Mouse (Mus musculus): ENCODE measurements around the gene Nrbp1.

Gene Nrbp1

DNA sequence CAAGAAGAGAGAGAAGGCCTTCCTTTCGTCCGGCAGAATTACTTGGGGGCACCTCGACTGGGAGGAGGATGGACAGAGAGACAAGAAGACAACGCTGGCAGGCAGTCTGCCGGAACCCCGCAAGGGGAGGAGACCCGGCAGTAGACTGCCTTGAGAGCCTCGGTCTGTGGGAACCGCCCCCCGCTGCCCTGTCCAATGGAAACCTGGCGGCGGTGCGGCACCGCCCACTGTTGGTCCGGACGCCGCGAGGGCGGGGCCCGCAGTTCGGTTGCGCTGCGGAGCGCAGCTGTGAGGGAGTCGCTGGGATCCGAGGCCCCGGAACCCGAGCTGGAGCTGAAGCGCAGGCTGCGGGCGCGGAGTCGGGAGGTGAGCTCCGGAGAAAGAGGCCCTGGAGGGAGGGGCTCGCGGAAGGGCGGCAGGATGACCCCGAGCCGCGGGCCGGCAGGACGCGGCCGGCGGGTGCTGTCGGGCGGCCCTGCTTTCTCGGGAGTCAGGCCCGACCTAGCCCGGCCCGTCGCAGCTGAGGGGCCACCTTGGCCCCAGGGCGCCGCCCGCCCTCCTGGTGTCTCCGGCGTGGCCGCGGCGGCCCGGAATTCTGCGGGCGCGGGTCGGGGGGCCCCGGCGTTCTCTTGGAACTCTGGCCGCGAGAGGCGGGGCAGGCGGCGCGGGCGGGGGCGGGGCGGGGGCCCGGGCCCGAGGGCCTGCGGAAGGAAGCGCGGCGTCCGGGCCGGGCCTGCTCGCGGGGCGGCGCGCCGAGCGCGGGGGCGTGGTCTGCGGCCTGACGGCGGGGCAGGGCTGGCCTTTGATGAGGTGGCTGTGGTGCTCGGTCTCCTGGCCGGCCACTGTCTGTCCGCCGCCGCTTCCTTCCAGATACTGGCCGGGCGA lies at the start of gene Nrbp1, which contains the start of gene Gm9970:
Gene Nrbp1, plus strand, starts transcription at position 228 of the 885 bp plus-strand sequence.
Gene Gm9970, minus strand, starts transcription at position 596 of the 885 bp plus-strand sequence.
- peak; percentile 96 for DNase-seq (ENCODE audit: low read depth)

DNA sequence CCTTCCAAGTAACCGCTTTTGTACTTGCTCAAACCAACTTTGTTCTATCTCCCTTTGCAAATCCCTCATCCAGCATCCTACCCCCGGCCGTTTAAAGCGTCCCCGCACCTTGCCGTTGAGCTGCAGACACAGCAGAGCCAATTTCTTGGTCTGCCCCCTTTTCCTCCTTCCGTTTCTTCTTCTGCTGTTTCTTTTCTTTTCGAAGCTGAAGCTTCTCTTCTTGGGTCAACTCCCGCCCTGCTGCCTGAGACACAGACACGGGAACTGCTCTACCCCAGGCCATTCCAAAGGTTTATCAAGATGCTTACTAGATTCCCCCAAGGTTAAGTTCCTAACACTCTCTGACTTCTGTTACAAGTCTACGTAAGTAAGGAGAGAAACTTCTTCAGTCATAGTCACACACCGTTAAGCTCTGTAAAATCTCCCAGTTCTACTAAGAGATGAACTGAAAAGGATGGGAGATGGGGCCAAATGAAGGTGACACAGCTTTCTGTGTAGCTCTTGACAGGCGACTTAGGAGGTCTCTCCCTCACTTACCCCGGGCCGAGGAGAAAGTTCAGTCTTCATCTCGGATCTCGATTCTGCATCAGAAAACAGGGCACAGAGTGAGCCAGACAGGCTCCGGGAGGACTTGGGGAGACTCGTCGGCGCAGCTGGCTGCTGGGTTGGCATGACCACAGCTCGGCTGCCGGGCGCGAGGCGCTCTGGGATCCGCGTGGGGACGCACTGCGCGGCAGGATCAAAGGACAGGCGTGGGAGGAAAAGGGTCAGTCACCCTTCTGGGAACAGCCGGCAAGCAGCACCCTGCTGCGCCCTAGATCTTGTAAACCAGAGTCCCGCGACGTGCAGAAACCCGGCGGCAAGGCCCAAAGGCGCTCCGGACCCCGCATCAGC lies 48.4 kb upstream of the Nrbp1 start:
- no peak for DNase-seq (ENCODE audit: low read depth)

GRCm38 (mm10) chr5:31192939-31193630 lies 47.6 kb upstream of the Nrbp1 start, which contains the start of the genes Snx17 and Eif2b4:
Snx17 (plus strand) TSS chr5:31193227.
Eif2b4 (minus strand) TSS chr5:31193430.
- peak; percentile 99 for DNase-seq (ENCODE audit: low read depth)

- peak; percentile 49 for DNase-seq (ENCODE audit: low read depth)
These were observed 46.9 kb upstream of the Nrbp1 start for GRCm38 (mm10) chr5:31193631-31194281.

GRCm38 (mm10) chr5:31194486-31195485 lies 45.9 kb upstream of the Nrbp1 start:
- DNase-seq (ENCODE audit: low read depth): no peak

- no peak for DNase-seq (ENCODE audit: low read depth)
These were observed 45.0 kb upstream of the Nrbp1 start for GRCm38 (mm10) chr5:31195671-31196070.

- DNase-seq (ENCODE audit: low read depth): no peak
These were observed 44.5 kb upstream of the Nrbp1 start for GRCm38 (mm10) chr5:31196207-31196606.

DNA sequence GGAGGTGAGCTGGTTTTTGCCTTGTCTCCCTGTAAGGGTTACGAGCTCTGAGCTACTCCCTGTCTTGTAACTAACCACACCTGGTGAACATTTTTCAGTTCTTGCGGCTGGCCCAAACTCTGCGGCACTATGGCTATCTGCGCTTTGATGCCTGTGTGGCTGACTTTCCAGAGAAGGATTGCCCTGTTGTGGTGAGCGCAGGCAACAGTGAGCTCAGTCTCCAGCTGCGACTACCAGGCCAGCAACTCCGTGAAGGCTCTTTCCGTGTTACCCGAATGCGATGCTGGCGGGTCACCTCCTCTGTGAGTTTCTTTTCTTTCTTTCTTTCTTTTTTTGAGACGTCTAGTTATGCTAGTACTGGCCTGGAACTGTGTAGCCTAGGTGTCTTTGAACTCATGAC lies 43.6 kb upstream of the Nrbp1 start:
- DNase-seq (ENCODE audit: low read depth): no peak

DNA sequence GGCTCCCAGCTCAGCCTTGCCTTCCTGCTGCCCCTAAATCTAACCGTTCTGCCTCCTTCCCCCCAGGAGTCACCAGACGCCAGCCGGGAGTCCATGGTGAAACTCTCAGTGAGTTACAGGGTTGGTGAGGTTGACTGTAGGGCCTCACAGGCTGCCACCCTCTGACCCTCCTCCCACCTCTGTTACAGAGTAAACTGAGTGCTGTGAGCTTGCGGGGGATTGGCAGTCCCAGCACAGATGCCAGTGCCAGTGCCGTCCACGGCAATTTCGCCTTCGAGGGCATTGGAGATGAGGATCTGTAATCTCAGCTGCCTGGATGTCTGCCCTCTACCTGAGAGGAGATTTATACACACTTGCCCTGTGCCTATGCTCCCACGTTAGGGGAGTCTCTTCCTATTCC lies 42.5 kb upstream of the Nrbp1 start:
- no peak for DNase-seq (ENCODE audit: low read depth)

GRCm38 (mm10) chr5:31198616-31199320 lies 41.9 kb upstream of the Nrbp1 start:
- no peak for DNase-seq (ENCODE audit: low read depth)

DNA sequence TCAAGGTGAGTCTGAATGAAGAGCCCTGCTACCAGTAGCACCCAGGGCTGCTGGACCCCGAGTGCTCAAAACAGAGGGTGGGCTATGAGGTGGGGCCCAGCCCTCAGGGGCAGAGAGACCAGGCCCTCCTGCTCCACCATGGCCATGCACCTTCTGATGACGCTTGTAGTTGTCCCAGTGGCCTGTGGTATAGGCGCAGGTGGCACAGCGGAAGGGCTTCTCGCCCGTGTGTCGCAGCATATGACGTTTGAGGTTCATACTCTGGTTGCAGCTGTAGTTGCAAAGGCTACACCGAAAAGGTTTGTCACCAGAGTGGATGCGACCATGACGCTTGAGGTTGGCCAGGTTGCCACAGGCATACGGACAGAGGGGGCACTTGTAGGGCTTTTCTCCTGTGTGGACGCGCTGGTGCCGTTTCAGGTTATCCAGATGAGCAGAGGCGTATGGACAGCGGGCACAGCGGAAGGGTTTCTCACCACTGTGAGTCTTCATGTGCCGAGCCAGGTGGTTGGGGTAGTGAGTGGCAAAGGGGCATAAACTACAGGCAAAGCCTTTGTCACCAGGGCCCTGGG lies 41.3 kb upstream of the Nrbp1 start:
- DNase-seq (ENCODE audit: low read depth): no peak

DNA sequence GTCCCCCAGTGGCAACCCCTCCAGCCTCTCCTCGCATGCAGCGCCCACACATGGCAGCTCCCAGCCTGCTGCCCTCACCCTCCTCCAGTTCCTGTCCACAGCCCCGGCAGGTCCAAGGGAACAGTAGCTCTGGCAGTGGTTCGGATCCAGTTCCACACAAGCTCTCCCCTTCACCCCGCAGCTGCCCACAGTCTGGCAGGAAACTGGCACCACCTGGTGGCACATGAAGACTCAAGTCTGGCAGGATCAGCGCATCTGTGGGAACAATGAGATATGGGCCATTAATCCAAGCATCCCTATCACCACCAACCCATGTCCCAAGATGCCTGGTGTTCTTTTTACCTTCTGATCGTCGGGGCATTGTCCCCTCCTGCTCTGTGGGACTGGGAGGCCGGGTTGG lies 40.8 kb upstream of the Nrbp1 start:
- DNase-seq (ENCODE audit: low read depth): peak; percentile 40

DNA sequence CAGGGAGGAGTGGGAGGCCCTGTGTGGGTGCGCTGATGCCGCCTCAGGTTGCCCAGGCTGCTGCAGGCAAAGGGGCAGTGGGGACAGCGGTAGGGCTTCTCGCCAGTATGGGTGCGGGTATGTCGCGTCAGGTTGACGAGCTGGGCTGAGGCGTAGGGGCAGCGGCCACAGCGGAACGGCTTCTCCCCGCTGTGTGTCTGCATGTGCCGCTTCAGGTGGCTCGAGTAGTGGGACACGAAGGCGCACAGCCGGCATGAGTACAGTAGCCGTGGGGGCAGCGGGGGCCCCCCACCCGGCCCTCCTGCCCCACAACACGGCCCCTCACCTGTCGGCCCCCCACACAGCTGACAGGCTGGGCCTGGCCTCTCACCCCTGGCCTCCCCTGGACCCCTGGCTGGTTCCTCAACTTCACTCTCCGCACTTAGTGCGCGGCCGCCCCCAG lies 40.3 kb upstream of the Nrbp1 start:
- no peak for DNase-seq (ENCODE audit: low read depth)

- no peak for DNase-seq (ENCODE audit: low read depth)
These were observed 39.5 kb upstream of the Nrbp1 start for GRCm38 (mm10) chr5:31201042-31201741.

DNA sequence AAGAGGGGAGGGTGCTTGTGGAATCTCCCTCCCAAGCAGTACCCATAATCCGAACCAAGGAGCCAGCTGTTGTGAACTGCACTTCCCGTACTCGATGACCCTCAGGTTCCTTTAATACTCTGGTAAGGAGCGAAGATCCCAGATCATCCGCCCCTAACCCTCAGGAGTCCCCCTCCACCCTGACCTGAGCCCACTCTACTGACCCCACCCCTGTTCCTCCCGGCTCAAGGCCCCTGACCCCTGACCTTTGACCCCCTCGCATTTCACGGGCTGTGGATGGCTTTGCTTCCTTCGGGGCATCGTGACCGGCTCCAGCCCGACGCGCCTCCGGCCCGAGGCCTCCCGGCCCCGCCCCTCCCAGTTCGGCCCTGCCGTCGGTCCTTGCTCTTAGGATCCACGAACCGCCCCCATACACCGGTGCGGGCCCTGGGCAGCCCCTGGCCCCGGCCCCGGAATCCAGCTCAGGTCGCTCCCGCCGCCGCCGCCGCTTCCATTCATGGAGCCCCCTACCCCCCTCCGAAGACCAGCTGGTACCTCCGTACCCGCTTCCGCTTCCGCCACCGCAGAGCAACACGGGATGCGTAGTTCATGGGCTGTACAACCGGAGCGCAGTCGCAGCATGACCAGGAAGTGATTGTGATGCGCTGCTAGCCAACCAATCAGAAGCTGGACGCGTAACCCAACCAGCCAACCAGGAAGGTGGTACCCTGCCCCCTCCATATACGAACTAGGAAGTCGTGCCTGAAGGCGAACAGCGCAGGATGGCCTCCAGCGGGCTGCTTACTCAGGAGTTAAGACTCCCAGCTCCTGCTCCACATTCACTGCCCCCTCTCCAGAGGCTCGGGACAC lies 38.7 kb upstream of the Nrbp1 start, which contains the start of gene Zfp513:
Gene Zfp513, minus strand, starts transcription at position 562 of the 849 bp plus-strand sequence.
- DNase-seq (ENCODE audit: low read depth): peak; percentile 99

GRCm38 (mm10) chr5:31202933-31203332 lies 37.7 kb upstream of the Nrbp1 start:
- no peak for DNase-seq (ENCODE audit: low read depth)

GRCm38 (mm10) chr5:31203866-31204265 lies 36.8 kb upstream of the Nrbp1 start:
- DNase-seq (ENCODE audit: low read depth): no peak
